Mouse (Mus musculus) heart, embryonic 16.5 days (tissue): ENCODE results near the gene Map7. TPM values are rescaled to one million over a fixed set of nuclear protein-coding genes. Genes with fewer than 3 reads are reported as not detected.

Source experiments
- ATAC-seq: fragments of 200-750 bp; cut with Nextera tagmentation; replicated peaks from 2 replicates; pipeline ENCODE4 v1.8.0; 2017; ENCODE audit warnings: moderate number of reproducible peaks; ENCODE audit not compliant: insufficient read depth, low FRiP score; ENCODE audit errors: extremely low read depth
- H3K27ac ChIP-seq: fragments of 300-500 bp; sonication (generic); 2 replicates; pipeline ENCODE4 v1.5.1; 2014; ENCODE audit warnings: mild to moderate bottlenecking, low read length, control low read depth, moderate library complexity
- H3K27me3 ChIP-seq: fragments of 300-500 bp; sonication (generic); 2 replicates; pipeline ENCODE4 v1.6.1; 2014; ENCODE audit warnings: low read length, mixed read lengths; ENCODE audit not compliant: control insufficient read depth, insufficient read depth
- H3K36me3 ChIP-seq: fragments of 300-500 bp; sonication (generic); 2 replicates; pipeline ENCODE4 v1.6.1; 2014; ENCODE audit not compliant: control insufficient read depth, insufficient read depth
- H3K4me1 ChIP-seq: fragments of 300-500 bp; sonication (generic); 2 replicates; pipeline ENCODE4 v1.6.1; 2014; ENCODE audit warnings: low read length, mixed read lengths; ENCODE audit not compliant: control insufficient read depth, insufficient read depth
- H3K4me2 ChIP-seq: fragments of 300-500 bp; sonication (generic); 2 replicates; pipeline ENCODE4 v1.6.1; 2014; ENCODE audit warnings: low read depth, mild to moderate bottlenecking, control low read depth, low read length
- H3K4me3 ChIP-seq: fragments of 300-500 bp; sonication (generic); 2 replicates; pipeline ENCODE4 v1.5.1; 2014; ENCODE audit warnings: mild to moderate bottlenecking, control low read depth, low read length
- H3K9ac ChIP-seq: fragments of 300-500 bp; sonication (generic); 2 replicates; pipeline ENCODE4 v1.6.1; 2014; ENCODE audit warnings: low read length, control low read depth
- H3K9me3 ChIP-seq: fragments of 300-500 bp; sonication (generic); replicated peaks from 2 replicates; pipeline ENCODE4 v1.6.1; 2016; ENCODE audit warnings: low read length; ENCODE audit not compliant: control insufficient read depth
- WGBS: fragments of 180-500 bp; shearing (Covaris S2); extraction: QIAGEN DNeasy Blood & Tissue Kit; methylation state at CpG from one replicate; pipeline ENCODE4 v1.1.7; 2014; 5-methylcytosine and 5-hydroxymethylcytosine counted together
- polyA plus RNA-seq: library from polyadenylated mRNA; unstranded; fragments of >200 nt; fragmentation: Nextera tagmentation; extraction: Ambion mirVana; gene quantifications from 2 replicates; pipeline ENCODE4 v1.2.1, GENCODE M21; 2015

Gene Map7
- polyA plus RNA-seq, 1 experiment from 2014 or later, result 7.6 TPM

DNA sequence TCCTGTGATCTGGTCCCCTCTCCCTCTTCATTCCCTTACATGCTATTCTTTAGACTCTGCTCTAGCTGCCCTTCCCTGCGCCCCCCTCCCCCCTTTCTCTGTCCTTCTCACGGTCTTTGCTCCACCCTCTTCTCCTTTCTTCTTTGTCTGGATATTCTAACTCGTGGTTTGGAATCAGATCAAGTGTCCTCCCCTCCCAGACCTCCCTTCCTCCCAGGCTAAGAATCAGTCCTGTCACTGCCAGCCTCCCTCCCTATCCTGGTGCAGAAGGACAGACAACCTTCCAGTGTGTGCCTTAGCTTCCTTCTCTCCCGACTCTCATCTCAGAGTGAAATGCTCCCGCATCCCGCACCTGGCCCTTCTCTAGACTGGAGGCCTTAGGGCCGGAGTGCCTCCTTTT, 27.8 kb downstream of the Map7 start:
- no peak overlapping the region for H3K4me2 ChIP-seq
- no peak overlapping the region for H3K4me3 ChIP-seq
- H3K36me3 ChIP-seq, result no peaks in the 10 kb centered on the region
- 62% methylated on average over 7 of the region's 7 CpGs for WGBS
- ATAC-seq, result no peak
- 0 out of 2 replicates have a peak, but pooled peaks cover 2% of the 10 kb centered on the region for H3K4me1 ChIP-seq
- H3K27me3 ChIP-seq, result 0 out of 2 replicates have a peak, but pooled peaks cover 2% of the 10 kb centered on the region
- no peak overlapping the region for H3K9ac ChIP-seq
- H3K9me3 ChIP-seq, result no peaks in the 10 kb centered on the region
- H3K27ac ChIP-seq, result no peak overlapping the region

DNA sequence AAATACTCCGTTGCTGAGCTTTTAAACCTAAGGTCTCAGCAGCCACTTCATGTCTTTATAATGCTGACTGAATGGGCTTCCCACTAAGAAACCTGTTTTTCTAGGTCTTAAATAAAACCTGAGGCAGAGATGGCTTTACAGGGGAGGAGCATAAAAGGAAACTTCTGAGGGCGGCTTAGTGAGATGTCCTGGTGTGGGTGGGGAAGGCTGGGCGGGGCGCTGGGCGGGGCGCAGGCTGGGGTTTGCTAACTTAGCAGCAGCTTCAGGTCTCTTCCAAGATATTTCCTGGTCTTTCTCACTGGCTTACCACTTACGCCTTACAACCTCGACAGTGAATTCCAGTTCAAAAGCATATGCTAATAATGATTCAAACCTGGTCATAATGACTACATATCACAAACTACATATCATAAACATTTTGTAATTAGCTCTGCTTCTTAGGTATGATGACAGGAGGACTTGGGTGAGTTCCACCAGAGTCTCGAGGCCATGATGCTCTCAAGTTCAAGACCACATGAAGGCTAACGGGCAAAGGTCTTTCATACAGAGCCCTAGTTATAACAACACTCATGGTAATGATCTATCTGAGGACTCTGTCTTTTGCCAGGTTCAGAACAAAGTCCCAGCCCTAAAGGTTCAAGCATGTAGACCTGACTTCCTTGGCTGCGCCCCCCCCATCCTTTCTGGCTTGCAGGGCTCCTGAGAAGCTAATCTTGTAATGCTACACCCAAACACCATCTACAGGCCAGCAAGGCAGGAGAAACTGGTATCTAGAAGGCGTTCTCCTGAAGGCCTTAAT, 30.7 kb downstream of the Map7 start:
- no peak overlapping the region for H3K4me2 ChIP-seq
- ATAC-seq, result no peak
- H3K9me3 ChIP-seq, result no peaks in the 10 kb centered on the region
- WGBS, result 42% methylated on average over 12 of the region's 12 CpGs
- no peak overlapping the region for H3K4me3 ChIP-seq
- no peak overlapping the region for H3K27ac ChIP-seq
- H3K36me3 ChIP-seq, result no peaks in the 10 kb centered on the region
- H3K4me1 ChIP-seq, result peaks cover 12% of the 10 kb centered on the region
- H3K27me3 ChIP-seq, result no peaks in the 10 kb centered on the region
- no peak overlapping the region for H3K9ac ChIP-seq

DNA sequence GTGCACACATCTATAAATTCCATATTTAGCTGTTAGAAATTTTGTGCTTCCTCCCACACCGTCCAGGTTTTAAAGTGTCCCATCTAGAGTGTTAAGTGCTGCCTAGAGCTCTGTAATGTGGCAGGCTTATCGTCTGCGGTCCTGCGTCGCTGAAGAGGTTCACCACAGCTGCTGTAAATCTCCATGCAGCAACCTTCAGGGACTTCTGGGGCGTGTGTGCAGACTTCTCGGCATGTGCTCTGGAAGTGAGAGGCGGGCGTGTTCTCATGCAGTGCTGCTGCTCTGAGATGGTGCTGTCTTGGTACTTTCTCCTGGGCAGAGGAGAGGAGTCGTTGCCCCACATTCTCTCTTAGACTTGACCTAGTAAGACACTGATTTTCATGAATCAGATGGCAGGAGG, 32.9 kb downstream of the Map7 start:
- H3K9me3 ChIP-seq, result no peaks in the 10 kb centered on the region
- peaks cover 20% of the 10 kb centered on the region for H3K4me1 ChIP-seq
- peak overlapping the region; percentile 24 for H3K4me2 ChIP-seq
- H3K4me3 ChIP-seq, result no peak overlapping the region
- no peak overlapping the region for H3K9ac ChIP-seq
- no peak; the same call in 1 of the 2 replicates for ATAC-seq
- WGBS, result 16% methylated on average over 10 of the region's 10 CpGs
- no peaks in the 10 kb centered on the region for H3K27me3 ChIP-seq
- no peaks in the 10 kb centered on the region for H3K36me3 ChIP-seq
- 0 out of 2 replicates have a peak overlapping the region, but pooled peaks have one; percentile 41 for H3K27ac ChIP-seq

DNA sequence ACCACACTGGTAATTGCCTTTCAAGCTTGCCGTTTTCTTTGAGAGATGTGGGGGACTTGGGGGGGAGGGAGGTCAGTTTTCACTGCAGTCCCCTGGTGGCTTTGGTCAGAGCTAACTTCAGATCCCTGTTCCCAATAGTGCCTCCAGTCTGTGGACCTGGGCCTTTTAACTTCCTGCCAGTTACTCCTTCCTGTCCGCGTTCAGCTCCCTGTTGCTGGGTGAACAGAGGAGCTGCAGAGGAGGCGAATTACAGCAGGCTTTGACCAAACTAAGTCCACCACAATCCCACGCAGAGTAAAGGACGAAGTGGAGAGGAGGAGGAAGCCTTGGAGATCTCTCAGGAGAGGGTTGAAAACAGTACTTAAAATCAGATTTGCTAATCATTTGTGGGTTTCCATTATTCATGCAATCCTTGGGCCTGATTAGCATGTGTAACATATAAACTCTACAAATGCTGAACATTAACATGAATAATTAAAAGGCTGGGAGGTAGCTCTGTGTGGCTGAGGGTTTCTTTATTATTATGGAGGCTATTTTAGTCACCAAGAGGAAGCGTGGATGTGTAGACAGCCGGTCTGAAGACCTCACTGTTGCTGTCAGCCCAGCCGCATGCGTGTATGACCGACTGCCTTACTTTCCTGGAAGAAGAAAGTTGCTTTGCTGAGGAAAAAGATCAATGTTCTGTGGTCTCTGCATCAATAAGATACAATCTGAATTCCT, 33.6 kb downstream of the Map7 start:
- H3K9ac ChIP-seq, result no peak overlapping the region
- no peak for ATAC-seq
- H3K4me2 ChIP-seq, result peak overlapping the region; percentile 24; the same call in 1 of the 2 replicates

DNA sequence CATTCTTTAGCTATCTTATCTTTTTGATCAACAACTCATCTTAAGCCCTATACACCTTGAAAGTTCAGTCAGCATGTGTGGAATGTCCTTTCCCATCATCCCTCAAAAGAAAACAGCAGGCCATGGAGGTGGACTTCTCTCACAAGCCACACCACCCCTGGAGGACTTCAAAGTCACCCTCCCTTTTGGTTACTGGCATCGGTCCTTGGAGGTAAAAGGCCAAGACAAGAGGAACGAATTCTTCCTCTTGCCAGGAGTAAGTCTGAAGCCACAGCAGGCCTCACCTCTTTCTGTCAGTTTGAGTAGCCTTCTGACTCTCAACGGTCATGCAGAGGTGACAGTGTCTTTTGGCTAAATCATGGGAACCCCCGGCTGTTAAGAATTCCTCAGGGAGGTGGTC, 36.1 kb downstream of the Map7 start:
- no peaks in the 10 kb centered on the region for H3K36me3 ChIP-seq
- 65% methylated on average over 4 of the region's 4 CpGs for WGBS
- ATAC-seq, result no peak
- H3K27ac ChIP-seq, result no peak overlapping the region
- no peak overlapping the region for H3K9ac ChIP-seq
- no peak overlapping the region for H3K4me2 ChIP-seq
- H3K4me1 ChIP-seq, result peaks cover 20% of the 10 kb centered on the region
- H3K4me3 ChIP-seq, result no peak overlapping the region
- no peaks in the 10 kb centered on the region for H3K9me3 ChIP-seq
- no peaks in the 10 kb centered on the region for H3K27me3 ChIP-seq

More for the DNA sequence above, 33.6 kb downstream of the Map7 start:
- H3K36me3 ChIP-seq, result no peaks in the 10 kb centered on the region
- peaks cover 20% of the 10 kb centered on the region for H3K4me1 ChIP-seq
- no peaks in the 10 kb centered on the region for H3K27me3 ChIP-seq
- no peaks in the 10 kb centered on the region for H3K9me3 ChIP-seq
- H3K4me3 ChIP-seq, result no peak overlapping the region
- 32% methylated on average over 11 of the region's 11 CpGs for WGBS
- H3K27ac ChIP-seq, result no peak overlapping the region

DNA sequence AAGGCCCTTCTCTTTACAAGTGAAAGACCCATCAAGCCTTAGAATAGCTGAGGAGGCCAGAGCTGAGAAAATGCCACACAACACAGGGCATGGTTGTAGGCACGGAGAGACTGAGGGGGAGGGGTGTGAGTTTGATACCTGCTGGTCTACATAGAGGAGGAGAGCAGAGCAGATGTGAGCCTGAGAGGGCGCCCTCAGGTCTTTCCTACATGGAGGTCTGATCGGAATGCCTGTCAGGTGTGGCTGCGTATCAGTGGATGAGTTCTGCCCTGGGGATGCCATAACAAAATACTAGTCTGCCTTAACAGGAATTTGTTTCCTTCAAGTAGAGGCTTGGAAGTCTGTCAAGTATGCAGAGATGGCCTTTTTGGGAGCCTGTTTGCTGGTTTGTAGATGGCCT, 37.0 kb downstream of the Map7 start:
- Histone ChIP-seq H3K36me3 (no peaks in the 10 kb centered on the region), H3K27me3 (no peaks in the 10 kb centered on the region), H3K4me2 (no peak overlapping the region), H3K9me3 (no peaks in the 10 kb centered on the region), H3K27ac (no peak overlapping the region), H3K9ac (no peak overlapping the region), H3K4me1 (peaks cover 20% of the 10 kb centered on the region), H3K4me3 (no peak overlapping the region)
- ATAC-seq, result no peak
- WGBS, result 73% methylated on average over 4 of the region's 4 CpGs

DNA sequence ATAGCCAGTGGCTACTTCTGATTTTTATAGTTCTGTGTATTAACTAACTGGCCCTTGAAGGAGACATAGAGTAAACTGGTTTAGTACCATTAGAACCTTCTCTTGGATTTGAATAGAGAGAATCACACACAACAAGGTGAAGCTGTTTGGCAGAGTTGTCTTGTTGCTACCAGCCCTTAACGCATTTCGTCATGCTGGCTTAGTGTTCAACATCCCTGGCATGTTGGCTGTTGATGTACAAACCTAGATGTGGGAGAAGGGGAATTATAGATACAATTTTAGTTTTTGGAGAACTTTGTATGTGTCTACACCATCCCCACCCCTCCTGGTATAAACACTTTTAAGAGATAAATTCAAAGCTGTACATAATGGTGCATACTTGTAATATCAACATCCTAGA, 37.5 kb downstream of the Map7 start:
- Histone ChIP-seq H3K4me3 (no peak overlapping the region), H3K27ac (no peak overlapping the region), H3K36me3 (no peaks in the 10 kb centered on the region), H3K9me3 (no peaks in the 10 kb centered on the region), H3K27me3 (no peaks in the 10 kb centered on the region), H3K4me2 (no peak overlapping the region), H3K4me1 (peaks cover 20% of the 10 kb centered on the region), H3K9ac (no peak overlapping the region)
- ATAC-seq, result no peak
- 97% methylated on average over 2 of the region's 2 CpGs for WGBS

DNA sequence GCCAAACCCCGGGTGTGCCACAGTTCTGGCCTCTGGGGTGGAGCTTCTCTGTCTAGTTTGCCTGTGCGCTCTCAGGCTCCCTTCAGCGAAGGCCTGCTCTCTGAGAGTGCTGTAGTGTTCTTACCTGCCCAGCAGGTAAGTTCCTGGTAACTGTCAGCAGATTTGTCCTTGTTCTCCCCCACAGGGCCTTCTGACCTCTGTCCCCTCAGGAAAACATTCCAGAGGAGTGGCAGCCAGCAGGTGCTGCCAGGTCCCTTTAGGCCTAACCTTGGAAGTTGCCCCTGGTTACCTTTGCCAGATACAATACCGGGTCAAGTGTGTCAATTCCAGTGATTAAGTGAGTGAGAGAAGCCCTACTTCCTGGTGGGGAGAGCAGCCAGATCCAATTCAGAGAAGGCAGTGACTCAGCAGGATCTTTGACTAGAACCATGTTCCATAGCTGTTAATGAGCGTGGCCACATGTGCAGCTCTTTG, 38.6 kb downstream of the Map7 start:
- WGBS, result 77% methylated on average over 5 of the region's 5 CpGs
- no peak for ATAC-seq

DNA sequence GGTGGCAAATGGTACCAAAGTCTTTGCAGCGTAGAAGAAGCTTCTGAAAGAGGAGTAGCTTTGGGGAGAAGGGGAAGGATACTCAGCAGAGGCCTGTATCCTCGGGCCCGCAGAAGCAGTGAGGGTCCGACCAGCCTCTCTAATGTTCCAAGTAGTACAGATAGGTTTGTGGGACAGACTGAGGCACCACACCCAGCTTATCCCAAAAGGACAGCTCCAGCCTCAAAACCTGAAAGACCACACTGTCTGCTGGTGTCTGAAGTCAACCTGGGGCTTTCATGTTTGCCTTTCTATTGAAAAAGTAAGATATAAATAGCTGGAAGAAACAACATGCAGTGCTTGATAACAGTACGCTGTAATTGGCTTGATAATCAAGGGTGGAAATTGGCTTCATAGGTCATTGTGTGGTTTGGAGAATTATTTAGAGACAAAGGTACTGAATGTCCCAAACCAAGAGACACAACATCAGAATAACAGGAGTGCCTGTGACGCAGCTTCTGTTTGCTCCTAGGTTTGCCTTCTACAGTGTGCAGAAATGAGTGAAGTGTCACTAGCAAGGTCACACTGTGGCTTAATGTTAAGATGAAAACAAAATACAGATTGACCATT, 42.0 kb downstream of the Map7 start:
- no peak for ATAC-seq
- no peak overlapping the region for H3K27ac ChIP-seq
- no peak overlapping the region for H3K9ac ChIP-seq
- H3K4me1 ChIP-seq, result peaks cover 6% of the 10 kb centered on the region
- H3K9me3 ChIP-seq, result no peaks in the 10 kb centered on the region
- H3K4me2 ChIP-seq, result no peak overlapping the region
- H3K4me3 ChIP-seq, result no peak overlapping the region
- no peaks in the 10 kb centered on the region for H3K27me3 ChIP-seq
- 69% methylated on average over 6 of the region's 6 CpGs for WGBS
- no peaks in the 10 kb centered on the region for H3K36me3 ChIP-seq

More for the DNA sequence above, 38.6 kb downstream of the Map7 start:
- H3K4me3 ChIP-seq, result no peak overlapping the region
- peaks cover 12% of the 10 kb centered on the region for H3K4me1 ChIP-seq
- no peak overlapping the region for H3K4me2 ChIP-seq
- no peak overlapping the region for H3K9ac ChIP-seq
- no peak overlapping the region for H3K27ac ChIP-seq
- H3K36me3 ChIP-seq, result no peaks in the 10 kb centered on the region
- no peaks in the 10 kb centered on the region for H3K9me3 ChIP-seq
- H3K27me3 ChIP-seq, result no peaks in the 10 kb centered on the region
